Mouse (Mus musculus) ES-Bruce4 (cell line): ENCODE measurements around the gene Slc1a4.

ENCODE experiments used
- CTCF ChIP-seq: IDR thresholded peaks from one replicate; pipeline ENCODE4 v1.8.1; 2011; ENCODE audit warnings: low read depth, low read length
- EP300 ChIP-seq: IDR thresholded peaks from 2 replicates; pipeline ENCODE4 v1.6.1; 2011; ENCODE audit warnings: low read depth, low read length; ENCODE audit not compliant: insufficient read depth
- POLR2A ChIP-seq: IDR thresholded peaks from one replicate; pipeline ENCODE4 v1.8.1; 2011; ENCODE audit warnings: low read length; ENCODE audit not compliant: insufficient read depth

DNA sequence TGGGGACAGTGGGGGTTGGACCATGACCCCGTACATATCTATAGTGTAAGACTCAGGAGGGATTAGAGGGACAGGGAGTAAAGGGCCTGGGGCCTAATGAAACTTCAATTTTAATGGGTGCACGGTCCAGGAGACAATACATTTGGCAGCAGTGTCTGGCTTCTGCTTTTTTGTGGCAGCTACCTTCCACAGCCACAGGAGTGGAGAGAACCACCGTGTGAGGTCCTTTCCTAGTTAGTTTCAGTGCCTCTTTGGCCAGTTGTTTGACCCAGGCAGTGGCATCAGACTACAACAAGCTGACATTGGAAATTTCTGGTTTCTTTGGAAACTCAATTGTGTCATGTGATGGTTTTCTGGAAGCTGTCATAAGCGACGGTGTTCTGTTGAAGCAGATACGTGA is 62.6 kb downstream of the Slc1a4 start:
- TF ChIP-seq POLR2A, result no peak
- TF ChIP-seq CTCF, result no peak
- no peak for TF ChIP-seq EP300
